Comparison of ENCODE assay signal across 14 mouse cellular contexts in genomic region chr7:72292232-72292913, GRCm38 (mm10). TPM values are rescaled to one million over a fixed set of nuclear protein-coding genes. Genes with fewer than 3 reads are reported as not detected.
DNase-seq lines count a peak whose midpoint lies in the region; ATAC-seq and TF ChIP-seq lines count a peak whose summit lies in the region.
"Had no signal": no experiment of that assay in that cellular context is flagged by ENCODE, and none has a peak within 500 bp of the region (broad histone marks: within the 10 kb centered on the region; RNA-seq: fewer than 3 reads in every experiment).

No protein-coding gene starts in this region.

- no peaks in the 10 kb centered on the region for H3K27me3 ChIP-seq in intestine, embryonic 15.5 days (replicated peaks)
- no peaks in the 10 kb centered on the region for H3K27me3 ChIP-seq in liver, postnatal 0 days (ENCODE audit: insufficient read depth, low read length)
- H3K27me3 ChIP-seq in heart, embryonic 10.5 days (ENCODE audit: insufficient read depth, poor library complexity, severe bottlenecking), result no peaks in the 10 kb centered on the region
- no peaks in the 10 kb centered on the region for H3K27me3 ChIP-seq in embryonic facial prominence, embryonic 10.5 days (replicated peaks; ENCODE audit: low read depth, poor library complexity, severe bottlenecking)
- H3K27me3 ChIP-seq: limb, embryonic 13.5 days; neural tube, embryonic 15.5 days had no signal

- peak; percentile 94 for ATAC-seq in intestine, embryonic 15.5 days
- ATAC-seq in liver, postnatal 0 days, result peak; percentile 98
- ATAC-seq: forebrain, embryonic 14.5 days had no signal

- no peak overlapping the region for H3K27ac ChIP-seq in intestine, embryonic 15.5 days
- peak overlapping the region; percentile 34 for H3K27ac ChIP-seq in liver, postnatal 0 days (ENCODE audit: low read depth)
- no peak overlapping the region for H3K27ac ChIP-seq in heart, embryonic 10.5 days
- no peak overlapping the region for H3K27ac ChIP-seq in embryonic facial prominence, embryonic 10.5 days (replicated peaks)
- H3K27ac ChIP-seq: left cerebral cortex, adult 2 months; limb, embryonic 13.5 days; neural tube, embryonic 15.5 days had no signal

- H3K4me2 ChIP-seq in intestine, embryonic 15.5 days (replicated peaks), result no peak overlapping the region
- peak overlapping the region; percentile 42 for H3K4me2 ChIP-seq in liver, postnatal 0 days (ENCODE audit: low read depth, low read length)
- H3K4me2 ChIP-seq: limb, embryonic 13.5 days; neural tube, embryonic 15.5 days had no signal

- no peak for TF ChIP-seq CTCF in liver, postnatal 0 days (IDR thresholded peaks at IDR 0.05; ENCODE audit: low read depth)

- H3K9me3 ChIP-seq in intestine, embryonic 15.5 days, result no peaks in the 10 kb centered on the region
- H3K9me3 ChIP-seq in liver, postnatal 0 days (ENCODE audit: low read length), result no peaks in the 10 kb centered on the region
- H3K9me3 ChIP-seq in heart, embryonic 10.5 days, result no peaks in the 10 kb centered on the region
- no peaks in the 10 kb centered on the region for H3K9me3 ChIP-seq in embryonic facial prominence, embryonic 10.5 days
- H3K9me3 ChIP-seq: limb, embryonic 13.5 days; neural tube, embryonic 15.5 days had no signal

- TF ChIP-seq EP300 in liver, postnatal 0 days (IDR thresholded peaks at IDR 0.05; ENCODE audit: low read depth), result no peak

- H3K36me3 ChIP-seq in intestine, embryonic 15.5 days, result no peaks in the 10 kb centered on the region
- no peaks in the 10 kb centered on the region for H3K36me3 ChIP-seq in liver, postnatal 0 days (replicated peaks; ENCODE audit: insufficient read depth, low read length)
- no peaks in the 10 kb centered on the region for H3K36me3 ChIP-seq in heart, embryonic 10.5 days
- no peaks in the 10 kb centered on the region for H3K36me3 ChIP-seq in embryonic facial prominence, embryonic 10.5 days (replicated peaks)
- H3K36me3 ChIP-seq: limb, embryonic 13.5 days; neural tube, embryonic 15.5 days had no signal

- peak; percentile 29 for DNase-seq in ZHBTc4 (ENCODE audit: low read depth, low spot score)
- peak; percentile 79 for DNase-seq in large intestine, adult 2 months (ENCODE audit: low read depth, low spot score)
- peak; percentile 25 for DNase-seq in liver, postnatal 0 days
- DNase-seq in heart, embryonic 10.5 days (ENCODE audit: low spot score), result no peak
- no peak for DNase-seq in heart, postnatal 4 days
- no peak for DNase-seq in embryonic facial prominence, embryonic 10.5 days (ENCODE audit: low spot score)
- DNase-seq: cerebellum, adult 2 months; lung, postnatal 10 days; retina, postnatal 1 day had no signal

- no peaks in the 10 kb centered on the region for H3K4me1 ChIP-seq in intestine, embryonic 15.5 days (replicated peaks)
- H3K4me1 ChIP-seq in liver, postnatal 0 days (ENCODE audit: insufficient read depth), result peaks cover 3% of the 10 kb centered on the region
- no peaks in the 10 kb centered on the region for H3K4me1 ChIP-seq in heart, embryonic 10.5 days
- no peaks in the 10 kb centered on the region for H3K4me1 ChIP-seq in embryonic facial prominence, embryonic 10.5 days
- H3K4me1 ChIP-seq: limb, embryonic 13.5 days had no signal

- H3K9ac ChIP-seq in intestine, embryonic 15.5 days, result no peak overlapping the region
- no peak overlapping the region for H3K9ac ChIP-seq in liver, postnatal 0 days (replicated peaks)
- H3K9ac ChIP-seq: limb, embryonic 13.5 days; neural tube, embryonic 15.5 days had no signal

- WGBS in intestine, embryonic 15.5 days, result 73% methylated on average over 8 of the region's 8 CpGs
- WGBS in large intestine, adult 2 months, result 33% methylated on average over 8 of the region's 8 CpGs
- WGBS in liver, postnatal 0 days (ENCODE audit: insufficient replicate concordance), result 58% methylated on average over 8 of the region's 8 CpGs
- 83% methylated on average over 8 of the region's 8 CpGs for WGBS in heart, embryonic 10.5 days
- 90% methylated on average over 8 of the region's 8 CpGs for WGBS in embryonic facial prominence, embryonic 10.5 days

- H3K4me3 ChIP-seq in intestine, embryonic 15.5 days (replicated peaks), result no peak overlapping the region
- H3K4me3 ChIP-seq in liver, postnatal 0 days (ENCODE audit: low read depth, low read length), result no peak overlapping the region
- H3K4me3 ChIP-seq in heart, embryonic 10.5 days, result no peak overlapping the region
- no peak overlapping the region for H3K4me3 ChIP-seq in embryonic facial prominence, embryonic 10.5 days
- H3K4me3 ChIP-seq: left cerebral cortex, adult 2 months; limb, embryonic 13.5 days; neural tube, embryonic 15.5 days had no signal

RNA-seq across cellular contexts. Expression of gene Mctp2, which starts 14.0 kb away (rescaled TPM):
- 1.8 and 2.2 TPM in 2 replicates for polyA plus RNA-seq in intestine, embryonic 15.5 days (2015; fragmentation: Nextera tagmentation; extraction: Ambion mirVana)
- polyA plus RNA-seq in large intestine, adult 2 months (2012; rRNA removed), result 0.95 and 2.2 TPM in 2 replicates
- polyA plus RNA-seq in liver, postnatal 0 days (2015; fragmentation: Nextera tagmentation; extraction: Ambion mirVana), result 1.4 and 1.7 TPM in 2 replicates
- polyA plus RNA-seq in heart, embryonic 10.5 days (2016; fragmentation: Nextera tagmentation; extraction: Ambion mirVana), result 0.32 and 0.36 TPM in 2 replicates
- under 1 TPM; 0.34 to 0.41 TPM for total RNA-seq in heart, postnatal 4 days (2021)
- polyA plus RNA-seq in embryonic facial prominence, embryonic 10.5 days (2016; fragmentation: Nextera tagmentation; extraction: Ambion mirVana), result 0.48 and 0.51 TPM in 2 replicates

Comparison
In these comparisons a context has a peak if more than half of its experiments do, and no peak if none do; other contexts are left out.
1. DNase-seq: peak in ZHBTc4 (single experiment), large intestine, adult 2 months (single experiment) and liver, postnatal 0 days (single experiment); none in heart, embryonic 10.5 days (single experiment), heart, postnatal 4 days (single experiment) and embryonic facial prominence, embryonic 10.5 days (single experiment).